Mouse (Mus musculus) lung, adult 18-20 months (tissue): ENCODE results near the gene Tmem120b.

ENCODE experiments used
- DNase-seq, 2 experiments: peaks; one replicate each; pipeline ENCODE4 v3.0.0; 2022; ENCODE audit warnings: mixed read lengths in 2 of 2

Tmem120b gene

DNA sequence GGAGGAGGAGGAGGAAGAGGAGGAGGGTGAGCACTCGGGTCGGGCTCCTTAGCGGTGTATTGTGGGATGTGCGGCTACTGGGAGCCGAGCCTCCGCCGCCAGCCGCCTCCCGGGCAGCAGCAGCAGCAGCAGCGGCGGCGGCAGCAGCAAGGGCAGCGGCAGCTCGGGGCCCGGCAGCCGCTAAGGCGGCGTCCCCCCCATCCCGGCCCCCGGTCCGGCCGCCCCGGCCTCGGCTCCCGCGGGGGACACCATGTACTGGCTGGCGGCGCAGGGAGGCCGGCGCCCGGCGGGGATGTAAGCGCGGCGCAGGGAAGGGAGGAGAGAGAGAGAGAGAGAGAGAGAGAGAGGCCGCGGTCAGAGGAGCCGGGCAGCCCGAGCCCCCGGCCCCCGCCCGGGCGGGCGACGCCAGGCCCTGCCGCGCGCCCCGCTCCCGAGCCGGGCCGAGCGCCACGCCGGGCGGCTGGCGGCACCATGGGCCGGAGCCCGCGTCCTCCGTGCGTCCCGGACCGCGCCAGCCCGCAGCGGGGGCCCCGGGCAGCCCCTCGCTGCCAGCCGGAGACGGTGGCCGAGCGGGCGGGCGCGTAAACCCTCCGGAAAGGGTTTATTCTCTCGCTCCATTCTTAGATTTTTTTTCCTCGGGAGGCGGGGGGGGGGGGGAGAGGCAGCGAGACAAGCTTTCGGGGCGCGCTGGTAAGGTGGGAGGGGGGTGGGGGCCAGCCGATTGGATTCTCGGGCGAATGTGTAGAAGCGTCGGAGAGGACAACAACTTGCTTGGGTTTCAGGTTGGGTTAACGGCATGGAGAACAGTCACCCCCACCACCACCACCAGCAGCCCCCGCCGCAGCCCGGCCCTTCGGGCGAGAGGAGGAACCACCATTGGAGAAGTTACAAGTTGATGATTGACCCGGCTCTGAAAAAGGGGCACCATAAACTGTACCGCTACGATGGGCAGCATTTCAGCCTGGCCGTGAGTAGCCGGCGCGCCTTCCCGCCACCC is 74.2 kb downstream of the Tmem120b start, which contains the start of gene Setd1b:
TSS of gene Setd1b (plus strand) at position 33 of the 997 bp plus-strand sequence.
- peak; percentile 75 for DNase-seq

DNA sequence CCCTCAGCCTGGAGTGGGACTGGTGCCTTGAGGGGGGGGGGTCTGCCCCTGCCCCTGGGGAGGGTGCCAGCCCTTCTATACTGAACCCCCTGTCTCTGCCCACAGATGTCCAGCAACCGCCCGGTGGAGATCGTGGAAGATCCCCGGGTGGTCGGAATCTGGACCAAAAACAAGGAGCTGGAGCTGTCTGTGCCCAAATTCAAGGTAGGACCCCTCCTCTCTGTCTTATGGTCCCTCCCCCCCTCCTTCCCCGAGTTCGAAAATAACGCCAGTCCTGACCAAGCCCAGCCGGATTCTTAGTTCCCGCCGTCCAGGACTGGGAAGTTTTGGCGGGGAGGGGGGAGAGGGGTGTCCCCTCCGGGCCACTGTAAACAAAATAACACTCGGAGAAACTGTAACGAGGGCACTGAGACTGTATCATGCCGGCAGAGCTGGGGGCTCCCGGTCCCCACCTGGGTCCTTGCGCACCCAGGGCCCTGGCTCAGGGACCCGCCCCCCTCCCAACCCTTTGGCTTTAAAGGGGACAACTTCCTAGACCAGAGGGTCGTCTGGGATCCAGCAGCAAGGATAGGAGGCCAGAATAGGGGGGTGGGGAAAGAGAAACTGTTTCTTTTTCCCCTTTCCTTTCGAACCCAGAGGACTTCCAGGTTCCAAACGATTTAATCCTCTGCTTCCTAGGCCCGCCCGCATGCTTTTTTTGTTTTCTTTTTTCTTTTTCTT is 75.2 kb downstream of the Tmem120b start:
- no peak for DNase-seq

DNA sequence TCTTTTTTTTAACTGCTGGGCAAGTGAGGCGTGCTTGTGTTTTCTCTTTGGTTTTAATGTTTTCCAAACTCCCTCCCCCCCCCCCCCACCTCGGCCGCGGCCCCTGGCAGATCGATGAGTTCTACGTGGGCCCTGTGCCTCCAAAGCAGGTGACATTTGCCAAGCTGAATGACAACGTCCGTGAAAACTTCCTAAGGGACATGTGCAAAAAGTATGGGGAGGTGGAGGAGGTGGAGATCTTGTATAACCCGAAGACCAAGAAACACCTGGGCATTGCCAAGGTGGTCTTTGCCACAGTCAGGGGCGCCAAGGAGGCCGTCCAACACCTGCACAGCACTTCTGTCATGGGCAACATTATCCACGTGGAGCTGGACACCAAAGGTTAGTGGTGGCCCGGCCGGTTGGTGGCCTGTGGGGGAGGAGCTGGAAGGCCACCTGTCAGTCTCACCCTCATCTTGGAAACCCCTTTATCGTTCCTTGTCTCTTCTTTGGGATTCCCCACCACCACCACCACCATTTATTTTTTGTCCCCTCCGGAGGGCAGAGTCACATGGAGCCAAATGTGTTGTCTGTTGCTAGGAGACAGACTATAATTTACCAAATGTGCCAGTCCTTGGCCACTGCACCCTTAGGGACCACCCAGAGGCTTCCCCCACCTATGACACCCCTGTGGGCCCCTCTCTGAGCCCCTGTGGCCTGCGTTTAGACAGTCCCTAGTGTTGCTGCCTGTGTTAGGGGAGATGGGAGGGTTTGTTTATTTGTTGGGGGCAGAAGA is 75.9 kb downstream of the Tmem120b start:
- no peak for DNase-seq

DNA sequence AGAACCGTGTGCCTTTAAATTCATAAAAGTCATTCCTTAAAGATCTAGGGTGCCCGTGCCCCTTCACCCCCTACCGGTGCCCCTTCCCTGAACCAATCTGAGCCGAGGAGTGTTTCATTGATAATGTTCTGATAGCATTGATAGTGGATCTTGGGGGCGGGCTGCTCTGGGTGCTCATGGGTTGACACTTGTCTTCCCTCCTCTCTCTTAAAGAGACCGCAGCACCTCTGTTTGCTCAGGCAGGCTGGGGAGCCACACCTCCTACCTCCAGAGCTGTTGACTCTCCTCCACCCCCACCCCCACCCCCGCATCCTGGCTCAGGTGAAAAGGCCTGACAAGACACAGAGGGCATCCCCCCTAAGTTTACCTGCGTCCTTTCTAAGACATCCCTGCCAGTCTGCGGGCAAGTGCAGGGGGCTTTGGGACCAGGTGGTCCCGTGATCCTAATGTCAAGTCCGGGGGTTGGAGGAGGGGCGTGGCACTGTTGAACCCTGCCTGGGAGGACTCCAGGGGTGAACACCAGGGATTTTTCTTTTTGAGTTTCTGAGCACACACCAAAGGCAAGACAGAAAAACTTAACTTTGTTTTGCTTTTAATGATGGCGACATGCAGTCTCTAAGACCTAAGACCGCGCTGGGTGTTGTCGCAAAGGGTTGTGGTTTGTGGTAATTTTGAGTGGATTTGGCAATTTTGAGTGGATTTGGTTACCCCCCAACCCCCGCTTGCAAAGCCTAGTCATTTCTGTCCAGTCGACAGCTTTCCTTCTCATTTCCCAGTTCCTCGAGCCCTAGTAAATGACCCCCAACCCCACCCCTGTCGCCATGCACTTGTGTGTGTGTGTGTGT is 76.8 kb downstream of the Tmem120b start:
- peak; percentile 45 to 53 for DNase-seq

GRCm38 (mm10) chr5:123146357-123146756 is 78.1 kb downstream of the Tmem120b start:
- DNase-seq = no peak

DNA sequence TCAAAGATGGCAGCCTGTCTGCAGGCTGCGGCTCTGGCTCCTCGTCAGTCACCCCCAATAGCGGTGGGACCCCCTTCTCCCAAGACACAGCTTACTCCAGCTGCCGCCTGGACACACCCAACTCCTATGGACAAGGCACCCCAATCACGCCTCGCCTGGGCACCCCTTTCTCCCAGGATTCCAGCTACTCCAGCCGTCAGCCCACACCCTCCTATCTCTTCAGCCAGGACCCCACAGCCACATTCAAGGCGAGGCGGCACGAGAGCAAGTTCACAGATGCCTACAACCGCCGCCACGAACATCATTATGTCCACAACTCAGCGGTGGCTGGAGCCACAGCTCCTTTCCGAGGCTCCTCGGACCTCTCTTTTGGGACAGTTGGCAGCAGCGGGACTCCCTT is 79.4 kb downstream of the Tmem120b start:
- no peak for DNase-seq

DNA sequence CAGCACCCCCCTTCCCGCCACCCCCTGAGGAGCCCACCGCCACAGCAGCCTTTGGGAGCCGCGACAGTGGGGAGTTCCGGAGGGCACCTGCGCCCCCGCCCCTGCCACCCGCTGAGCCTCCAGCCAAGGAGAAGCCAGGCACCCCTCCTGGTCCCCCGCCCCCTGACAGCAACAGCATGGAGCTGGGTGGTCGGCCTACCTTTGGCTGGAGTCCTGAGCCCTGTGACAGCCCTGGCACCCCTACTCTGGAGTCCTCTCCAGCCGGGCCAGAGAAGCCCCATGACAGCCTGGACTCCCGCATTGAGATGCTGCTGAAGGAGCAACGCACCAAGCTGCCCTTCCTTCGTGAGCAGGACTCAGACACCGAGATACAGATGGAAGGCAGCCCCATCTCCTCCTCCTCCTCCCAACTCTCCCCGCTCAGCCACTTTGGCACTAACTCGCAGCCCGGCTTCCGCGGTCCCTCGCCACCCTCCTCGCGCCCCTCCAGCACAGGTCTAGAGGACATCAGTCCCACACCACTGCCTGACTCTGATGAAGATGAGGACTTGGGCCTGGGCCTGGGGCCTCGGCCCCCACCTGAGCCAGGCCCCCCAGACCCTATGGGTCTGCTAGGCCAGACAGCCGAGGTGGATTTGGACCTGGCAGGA is 80.0 kb downstream of the Tmem120b start:
- no peak for DNase-seq

DNA sequence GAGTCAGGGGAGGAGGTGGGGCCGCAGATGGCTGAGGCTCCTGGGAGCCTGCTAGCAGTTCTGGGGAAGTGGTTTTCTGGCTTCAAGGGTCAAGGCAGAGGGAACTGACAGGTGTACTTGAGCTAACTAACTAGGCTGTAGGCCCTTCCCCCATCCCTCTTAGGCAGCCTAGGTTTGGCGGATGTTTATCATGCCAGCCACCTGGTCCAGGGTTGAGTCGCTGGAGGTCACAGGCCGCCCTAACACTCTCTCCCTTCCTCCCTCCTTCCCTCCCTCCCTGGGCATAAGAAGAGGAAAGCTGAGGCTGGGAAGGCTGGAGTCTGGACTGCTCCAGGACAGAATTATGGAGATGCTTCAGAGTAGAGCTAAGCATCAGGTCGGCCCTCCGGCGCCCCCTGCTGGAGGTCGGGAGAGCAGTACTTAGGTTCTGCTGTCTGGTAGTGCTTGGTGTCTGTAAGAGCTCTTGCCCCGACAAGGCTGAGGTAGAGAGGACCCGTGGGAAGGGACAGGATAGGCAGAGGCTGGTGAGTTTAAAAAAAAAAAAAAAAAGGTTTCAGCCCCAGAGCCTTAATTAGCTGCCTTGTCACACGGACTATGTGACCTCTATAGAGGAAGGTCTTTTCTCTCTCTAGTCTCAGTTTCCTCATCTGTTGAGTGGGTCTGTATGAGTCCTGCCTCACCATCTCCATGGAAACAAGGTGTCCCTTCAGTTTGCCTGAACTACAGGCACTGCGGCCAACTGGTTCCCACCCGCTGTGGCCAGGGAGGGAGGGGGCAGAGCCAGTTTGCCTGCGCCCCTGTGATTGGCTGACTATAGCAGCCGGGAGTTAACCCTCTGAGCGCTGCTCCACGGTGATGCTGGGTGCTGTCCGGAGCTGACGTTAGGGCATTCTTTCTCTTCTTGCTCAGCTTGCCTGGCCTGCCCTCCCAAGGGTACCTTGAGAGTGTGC is 81.5 kb downstream of the Tmem120b start:
- DNase-seq = peak; percentile 89 to 92

DNA sequence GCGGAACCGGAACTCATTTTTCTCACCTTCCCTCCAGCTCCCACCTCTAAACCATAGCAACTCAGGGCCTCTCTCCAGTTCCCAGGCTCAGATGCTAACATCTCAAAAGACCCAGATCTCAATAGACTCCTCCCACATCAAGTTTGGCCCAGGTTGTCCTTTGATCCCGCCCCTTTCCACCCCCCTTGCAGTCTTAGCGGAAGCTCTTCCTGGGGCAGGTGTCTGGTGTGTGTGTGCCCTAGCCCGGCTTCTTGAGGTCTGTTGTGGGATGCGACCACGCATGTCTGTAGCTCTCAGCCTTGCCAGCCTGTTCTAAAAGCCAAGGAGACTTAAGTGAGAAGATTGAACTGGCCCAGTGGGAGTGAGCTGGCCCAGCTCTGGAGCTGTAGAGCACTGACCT is 82.4 kb downstream of the Tmem120b start:
- DNase-seq = peak; percentile 50 to 53

DNA sequence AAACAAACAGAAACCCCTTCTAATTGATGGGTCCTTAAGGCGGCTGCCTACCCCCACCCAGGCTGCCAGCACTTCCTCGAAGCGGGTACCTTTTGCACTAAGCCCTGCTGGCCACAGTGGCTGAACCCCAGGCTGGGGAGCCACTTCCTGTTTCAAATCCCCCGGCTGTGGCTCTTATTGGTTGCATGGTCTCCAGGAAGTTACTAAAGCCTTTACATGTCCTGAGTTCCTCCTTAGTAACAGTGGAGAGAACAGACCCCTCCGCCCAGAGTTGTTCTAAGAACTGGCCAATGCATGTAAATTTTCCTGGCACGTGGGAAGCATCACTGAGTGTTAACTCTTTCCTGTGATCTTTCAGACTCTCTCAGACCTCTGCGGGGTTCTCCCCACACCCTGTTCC is 82.9 kb downstream of the Tmem120b start:
- peak; percentile 62 to 69 for DNase-seq

DNA sequence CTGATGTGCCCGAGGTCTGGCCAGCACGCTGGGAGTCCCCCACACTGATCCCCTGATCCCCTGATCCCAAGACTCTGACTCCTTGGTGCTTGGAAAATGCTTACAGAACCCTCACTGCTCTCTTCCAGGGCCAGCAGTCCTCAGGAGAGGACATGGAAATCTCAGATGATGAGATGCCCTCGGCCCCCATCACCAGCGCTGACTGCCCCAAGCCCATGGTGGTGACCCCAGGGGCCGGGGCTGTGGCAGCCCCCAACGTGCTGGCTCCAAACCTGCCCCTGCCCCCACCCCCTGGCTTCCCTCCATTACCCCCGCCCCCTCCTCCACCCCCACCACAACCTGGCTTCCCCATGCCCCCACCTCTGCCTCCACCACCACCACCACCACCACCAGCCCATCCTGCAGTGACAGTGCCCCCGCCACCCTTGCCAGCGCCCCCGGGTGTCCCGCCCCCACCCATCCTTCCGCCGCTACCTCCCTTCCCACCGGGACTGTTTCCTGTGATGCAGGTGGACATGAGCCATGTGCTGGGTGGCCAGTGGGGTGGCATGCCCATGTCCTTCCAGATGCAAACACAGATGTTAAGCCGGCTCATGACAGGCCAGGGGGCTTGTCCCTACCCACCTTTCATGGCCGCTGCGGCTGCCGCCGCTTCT is 83.6 kb downstream of the Tmem120b start:
- DNase-seq = no peak

DNA sequence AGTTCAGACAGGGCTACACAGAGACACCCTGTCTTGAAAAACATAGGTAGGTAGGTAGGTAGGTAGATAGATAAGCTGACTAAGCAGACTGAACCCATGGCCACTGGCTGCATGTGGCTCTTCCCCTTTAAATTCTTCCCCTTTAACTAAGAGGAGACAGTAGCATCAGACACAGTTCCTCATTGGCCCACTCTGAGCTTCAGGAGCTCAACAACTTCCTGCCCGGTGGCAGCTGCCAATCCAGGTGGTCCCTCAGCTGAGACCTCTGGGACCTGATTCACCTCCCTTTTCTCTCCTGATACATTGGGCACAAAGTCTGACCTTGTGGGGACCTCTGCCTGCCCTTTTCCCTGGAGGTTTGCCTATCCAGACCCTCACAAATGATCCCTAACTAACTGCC is 84.7 kb downstream of the Tmem120b start:
- DNase-seq = no peak

GRCm38 (mm10) chr5:123155425-123155824 is 87.2 kb downstream of the Tmem120b start:
- peak; percentile 71 to 79 for DNase-seq

DNA sequence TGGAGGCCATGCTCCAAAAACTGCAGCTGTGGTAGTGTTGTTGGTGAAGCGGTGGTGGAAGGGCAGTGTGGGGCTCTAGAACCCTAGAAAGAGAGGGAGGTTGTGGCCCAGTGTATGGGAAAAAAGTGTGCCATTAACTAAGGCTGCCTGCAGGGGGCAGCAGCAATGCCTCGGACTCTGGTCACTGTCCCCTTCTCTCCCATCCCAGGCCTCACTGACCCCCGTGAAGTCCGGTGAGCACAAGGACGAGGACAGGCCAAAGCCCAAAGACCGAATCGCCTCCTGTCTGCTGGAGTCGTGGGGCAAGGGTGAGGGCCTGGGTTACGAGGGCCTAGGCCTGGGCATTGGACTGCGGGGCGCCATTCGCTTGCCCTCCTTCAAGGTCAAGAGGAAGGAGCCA is 88.5 kb downstream of the Tmem120b start:
- DNase-seq = no peak

- DNase-seq = no peak
Observed at GRCm38 (mm10) chr5:123157972-123158371, 89.8 kb downstream of the Tmem120b start.

DNA sequence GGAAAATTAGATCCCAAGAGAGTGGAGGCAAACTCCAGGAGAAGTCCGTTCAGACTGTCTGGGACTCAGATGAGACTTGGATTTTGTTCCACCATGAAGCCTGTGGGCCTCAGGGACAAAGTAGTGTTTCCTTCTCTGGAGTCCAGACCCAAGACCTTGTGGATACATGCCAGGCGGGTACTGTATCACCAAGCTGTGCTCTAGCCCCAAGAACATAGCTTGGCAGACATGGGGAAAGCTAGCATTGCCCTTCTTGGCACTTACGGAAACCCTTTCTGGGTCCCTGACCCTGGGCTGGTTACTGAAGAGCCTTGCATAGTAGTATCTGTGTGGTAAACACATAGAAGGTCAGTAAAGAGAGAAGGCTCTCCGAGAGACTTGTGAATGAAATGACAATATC is 91.2 kb downstream of the Tmem120b start:
- no peak for DNase-seq

DNA sequence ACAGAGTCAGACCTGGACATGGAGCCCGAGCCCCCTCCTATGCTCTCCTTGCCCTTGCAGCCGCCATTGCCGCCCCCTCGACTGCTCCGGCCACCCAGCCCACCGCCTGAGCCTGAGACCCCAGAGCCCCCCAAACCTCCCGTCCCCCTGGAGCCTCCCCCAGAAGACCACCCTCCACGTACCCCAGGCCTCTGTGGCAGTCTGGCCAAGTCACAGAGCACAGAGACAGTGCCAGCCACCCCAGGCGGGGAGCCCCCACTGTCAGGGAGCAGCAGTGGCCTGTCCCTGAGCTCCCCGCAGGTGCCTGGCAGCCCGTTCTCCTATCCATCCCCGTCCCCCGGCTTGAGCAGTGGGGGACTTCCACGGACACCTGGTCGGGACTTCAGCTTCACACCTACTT is 91.7 kb downstream of the Tmem120b start:
- DNase-seq = no peak

- DNase-seq = no peak
Observed at GRCm38 (mm10) chr5:123160341-123160740, 92.1 kb downstream of the Tmem120b start.

- DNase-seq = no peak
Observed at GRCm38 (mm10) chr5:123162942-123163341, 94.7 kb downstream of the Tmem120b start.

GRCm38 (mm10) chr5:123166437-123166836 is 98.2 kb downstream of the Tmem120b start:
- no peak for DNase-seq
